Mouse (Mus musculus): ENCODE data around the gene Slc47a2. TPM values are rescaled to one million over a fixed set of nuclear protein-coding genes. Genes with fewer than 3 reads are reported as not detected.
A peak's percentile ranks its signal among the peaks of the same experiment; 100 is the strongest.
"Not testable (repeated sequence)": the region's sequence is repeated elsewhere in the genome, so short reads cannot be mapped to it uniquely, and the experiment has no call there.

The Slc47a2 gene
- polyA plus RNA-seq, 1 experiment from 2014 or later: not detected

DNA sequence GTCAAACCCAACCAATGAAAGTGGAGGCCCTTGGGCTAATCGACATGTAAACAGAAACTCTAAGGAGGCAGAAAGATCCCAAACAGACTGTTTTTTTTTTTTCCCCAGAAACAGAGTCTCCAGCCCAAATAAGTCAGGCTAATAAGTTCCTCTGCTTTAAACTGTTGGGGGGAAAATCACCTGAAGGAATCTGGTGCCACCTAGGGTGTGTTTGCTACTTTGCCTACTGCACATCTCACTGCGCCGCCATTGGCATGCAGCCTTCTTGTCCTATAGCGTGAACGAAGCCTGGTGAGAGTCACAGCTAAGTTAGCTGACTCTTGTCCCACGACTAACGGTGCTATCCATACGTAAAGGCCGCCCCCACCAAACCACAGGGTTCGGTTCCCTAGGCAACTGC is 5.1 kb downstream of the Slc47a2 start:
- Histone ChIP-seq H3K9ac (no peak overlapping the region), H3K4me3 (no peak overlapping the region), H3K36me3 (no peaks in the 10 kb centered on the region), H3K27ac (replicated peaks) (no peak overlapping the region), H3K4me2 (no peak overlapping the region), H3K9me3 (no peaks in the 10 kb centered on the region), H3K27me3 (peaks cover 23% of the 10 kb centered on the region), H3K4me1 (replicated peaks) (peaks cover 11% of the 10 kb centered on the region)
- WGBS: 81% methylated on average over 10 of the region's 10 CpGs
- ATAC-seq (ENCODE audit: low read depth): no peak

DNA sequence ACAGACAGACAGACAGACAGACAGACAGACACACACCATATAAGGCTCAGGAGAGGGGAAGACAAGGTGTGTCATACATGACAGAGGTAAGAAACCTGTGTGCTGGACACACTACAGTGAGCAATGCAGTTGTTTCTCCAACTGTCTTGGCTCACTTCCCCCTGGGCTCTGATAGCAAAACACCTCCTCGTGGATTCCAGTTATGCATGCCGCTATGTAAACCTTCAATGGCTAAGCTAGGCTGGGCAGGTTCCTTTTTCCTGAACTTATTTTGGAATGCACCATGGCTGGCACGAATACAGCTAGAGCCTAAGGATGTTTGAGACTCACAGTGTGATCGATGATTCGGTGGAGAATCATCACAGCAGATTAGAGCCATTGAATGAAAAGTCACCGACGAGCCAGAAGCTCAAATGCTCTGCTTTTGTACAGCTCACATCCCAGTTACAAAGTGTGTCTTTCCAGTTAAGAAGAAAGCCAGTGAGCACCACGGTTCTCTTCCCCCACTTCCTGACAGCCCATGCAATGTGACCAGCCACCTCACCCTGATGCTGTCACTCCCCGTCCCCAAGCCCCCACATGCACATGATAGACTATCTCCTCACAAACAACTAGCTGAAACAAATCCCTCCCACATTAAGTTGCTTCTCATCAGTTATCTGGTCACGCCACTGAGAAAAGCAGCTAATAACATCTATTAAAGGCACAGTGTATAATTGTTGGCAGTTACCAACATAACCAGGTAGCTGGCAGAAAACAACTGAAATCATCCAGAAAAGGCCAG is 21.6 kb downstream of the Slc47a2 start:
- Histone ChIP-seq H3K36me3 (no peaks in the 10 kb centered on the region), H3K9ac (no peak overlapping the region), H3K27ac (replicated peaks) (no peak overlapping the region), H3K9me3 (no peaks in the 10 kb centered on the region), H3K4me3 (no peak overlapping the region), H3K4me2 (no peak overlapping the region), H3K27me3 (no peaks in the 10 kb centered on the region), H3K4me1 (replicated peaks) (no peaks in the 10 kb centered on the region)
- ATAC-seq (ENCODE audit: low read depth): no peak
- WGBS: 77% methylated on average over 10 of the region's 10 CpGs

GRCm38 (mm10) chr11:61319923-61320567 is 22.6 kb downstream of the Slc47a2 start:
- Histone ChIP-seq H3K4me3 (no peak overlapping the region), H3K9ac (no peak overlapping the region), H3K9me3 (no peaks in the 10 kb centered on the region), H3K4me2 (no peak overlapping the region), H3K4me1 (replicated peaks) (no peaks in the 10 kb centered on the region), H3K27ac (replicated peaks) (no peak overlapping the region), H3K27me3 (no peaks in the 10 kb centered on the region), H3K36me3 (no peaks in the 10 kb centered on the region)
- no peak for ATAC-seq (ENCODE audit: low read depth)
- 69% methylated on average over 3 of the region's 3 CpGs for WGBS

- H3K27ac ChIP-seq (replicated peaks): no peak overlapping the region
- H3K4me3 ChIP-seq: no peak overlapping the region
- H3K4me2 ChIP-seq: no peak overlapping the region
- H3K9ac ChIP-seq: no peak overlapping the region
- H3K9me3 ChIP-seq: no peaks in the 10 kb centered on the region
- no peaks in the 10 kb centered on the region for H3K36me3 ChIP-seq
- H3K27me3 ChIP-seq: no peaks in the 10 kb centered on the region
- no peaks in the 10 kb centered on the region for H3K4me1 ChIP-seq (replicated peaks)
- 56% methylated on average over 12 of the region's 12 CpGs for WGBS
- no peak for ATAC-seq (ENCODE audit: low read depth)
These were observed 23.3 kb downstream of the Slc47a2 start for GRCm38 (mm10) chr11:61319233-61319922.

GRCm38 (mm10) chr11:61316864-61317263 is 25.8 kb downstream of the Slc47a2 start:
- Histone ChIP-seq H3K4me1 (replicated peaks) (no peaks in the 10 kb centered on the region), H3K27me3 (no peaks in the 10 kb centered on the region), H3K36me3 (no peaks in the 10 kb centered on the region), H3K4me2 (no peak overlapping the region), H3K4me3 (no peak overlapping the region), H3K27ac (replicated peaks) (no peak overlapping the region), H3K9me3 (no peaks in the 10 kb centered on the region), H3K9ac (no peak overlapping the region)
- WGBS: 70% methylated on average over 2 of the region's 2 CpGs
- ATAC-seq (ENCODE audit: low read depth): no peak

DNA sequence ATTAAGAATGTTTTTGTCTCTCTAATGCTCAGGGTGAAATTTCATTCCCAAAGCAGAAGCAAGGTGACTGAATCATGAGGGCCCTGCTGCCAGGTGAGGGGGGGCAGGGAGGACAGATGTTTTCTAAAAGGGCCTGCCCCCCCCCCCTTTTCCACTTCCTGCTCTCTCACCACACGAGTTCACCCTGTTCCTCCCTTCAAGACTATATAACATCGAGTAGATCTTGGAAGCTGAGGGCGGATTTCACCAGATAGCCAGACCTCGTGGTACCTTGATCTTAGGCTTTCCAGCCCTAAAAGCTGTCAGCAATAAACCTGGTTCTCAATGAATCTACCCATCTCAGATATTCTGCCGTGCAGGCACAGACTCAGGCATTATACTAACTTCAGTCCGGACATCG is 32.3 kb downstream of the Slc47a2 start:
- Histone ChIP-seq H3K27me3 (no peaks in the 10 kb centered on the region), H3K27ac (replicated peaks) (no peak overlapping the region), H3K4me2 (no peak overlapping the region), H3K4me1 (replicated peaks) (no peaks in the 10 kb centered on the region), H3K36me3 (no peaks in the 10 kb centered on the region), H3K4me3 (no peak overlapping the region), H3K9me3 (peaks cover 6% of the 10 kb centered on the region; the same call in 1 of the 2 replicates), H3K9ac (no peak overlapping the region)
- WGBS: 77% methylated on average over 7 of the region's 7 CpGs
- ATAC-seq (ENCODE audit: low read depth): no peak

DNA sequence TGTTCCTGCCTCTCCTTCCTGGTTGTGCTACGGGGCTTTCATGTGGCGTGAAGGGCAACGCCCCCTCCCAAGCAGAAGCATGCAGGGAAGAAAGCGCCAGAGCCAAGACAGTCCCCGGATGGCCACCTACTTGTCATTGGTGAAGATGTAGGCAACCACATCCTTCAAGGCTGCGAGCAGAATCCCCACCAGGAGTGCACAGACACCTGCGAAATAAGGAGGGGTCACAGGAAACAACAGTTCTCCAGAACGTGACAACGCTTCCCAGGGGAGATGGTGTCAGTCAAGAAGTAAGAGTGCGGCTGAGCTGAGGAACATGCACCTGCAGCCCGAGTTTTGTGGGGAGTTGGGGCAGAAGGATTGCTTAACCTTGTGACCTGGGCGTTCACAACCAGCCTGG is 32.8 kb downstream of the Slc47a2 start:
- no peak overlapping the region for H3K9ac ChIP-seq
- H3K27ac ChIP-seq (replicated peaks): no peak overlapping the region
- no peaks in the 10 kb centered on the region for H3K36me3 ChIP-seq
- no peak overlapping the region for H3K4me3 ChIP-seq
- no peak overlapping the region for H3K4me2 ChIP-seq
- H3K27me3 ChIP-seq: no peaks in the 10 kb centered on the region
- peaks cover 6% of the 10 kb centered on the region; the same call in 1 of the 2 replicates for H3K9me3 ChIP-seq
- ATAC-seq (ENCODE audit: low read depth): no peak
- H3K4me1 ChIP-seq (replicated peaks): no peaks in the 10 kb centered on the region
- WGBS: 70% methylated on average over 12 of the region's 12 CpGs

- H3K4me2 ChIP-seq: no peak overlapping the region
- WGBS: 37% methylated on average over 7 of the region's 7 CpGs
- H3K9me3 ChIP-seq: peaks cover 6% of the 10 kb centered on the region; the same call in 1 of the 2 replicates
- no peaks in the 10 kb centered on the region for H3K4me1 ChIP-seq (replicated peaks)
- no peaks in the 10 kb centered on the region for H3K36me3 ChIP-seq
- H3K27me3 ChIP-seq: no peaks in the 10 kb centered on the region
- no peak overlapping the region for H3K9ac ChIP-seq
- ATAC-seq (ENCODE audit: low read depth): no peak
- no peak overlapping the region for H3K4me3 ChIP-seq
- H3K27ac ChIP-seq (replicated peaks): no peak overlapping the region
These were observed 34.9 kb downstream of the Slc47a2 start for GRCm38 (mm10) chr11:61307795-61308194.

DNA sequence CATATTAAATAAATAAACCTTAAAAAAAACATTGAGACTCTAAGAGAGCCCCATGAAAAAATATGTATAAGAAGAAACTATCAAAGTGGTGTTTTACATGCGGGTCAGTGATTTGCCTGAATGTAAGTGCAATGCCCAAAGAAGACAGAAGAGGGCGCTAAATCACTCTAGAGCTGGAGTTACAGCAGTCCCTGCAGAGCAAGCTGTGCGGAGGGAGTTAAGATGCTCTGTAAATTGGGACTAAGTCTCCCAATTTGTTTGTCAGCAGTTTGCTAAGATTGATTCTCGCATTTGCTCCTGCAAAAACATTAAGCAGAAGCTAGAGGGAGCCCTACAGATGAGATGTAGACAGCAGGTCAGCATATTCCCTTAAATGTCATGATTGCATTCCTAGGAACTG is 37.3 kb downstream of the Slc47a2 start:
- Histone ChIP-seq H3K27me3 (no peaks in the 10 kb centered on the region), H3K4me2 (no peak overlapping the region), H3K4me3 (no peak overlapping the region), H3K9ac (no peak overlapping the region), H3K36me3 (no peaks in the 10 kb centered on the region), H3K9me3 (peaks cover 6% of the 10 kb centered on the region; the same call in 1 of the 2 replicates), H3K27ac (replicated peaks) (no peak overlapping the region), H3K4me1 (replicated peaks) (no peaks in the 10 kb centered on the region; the same call in 1 of the 2 replicates)
- ATAC-seq (ENCODE audit: low read depth): no peak
- WGBS: 76% methylated on average over 4 of the region's 4 CpGs

DNA sequence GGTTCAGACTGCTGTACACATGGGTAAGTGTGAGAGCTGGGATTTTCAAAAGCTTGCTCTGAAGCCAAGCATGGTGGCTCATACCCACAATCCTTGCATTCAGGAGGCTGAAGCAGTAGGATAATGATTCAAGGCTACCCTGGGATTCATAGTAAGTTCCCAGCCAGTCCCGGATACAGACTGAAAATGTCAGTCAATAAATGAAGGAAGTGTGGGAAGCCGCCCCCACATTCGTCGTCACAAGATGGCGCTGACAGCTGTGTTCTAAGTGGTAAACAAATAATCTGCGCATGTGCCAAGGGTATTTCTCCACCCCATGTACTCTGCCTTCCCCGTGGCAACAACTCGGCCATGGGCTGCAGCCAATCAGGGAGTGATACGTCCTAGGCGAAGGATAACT is 38.1 kb downstream of the Slc47a2 start:
- ATAC-seq (ENCODE audit: low read depth); H3K27me3 ChIP-seq: not testable (repeated sequence)
- WGBS: 93% methylated on average over 6 of the region's 10 CpGs

DNA sequence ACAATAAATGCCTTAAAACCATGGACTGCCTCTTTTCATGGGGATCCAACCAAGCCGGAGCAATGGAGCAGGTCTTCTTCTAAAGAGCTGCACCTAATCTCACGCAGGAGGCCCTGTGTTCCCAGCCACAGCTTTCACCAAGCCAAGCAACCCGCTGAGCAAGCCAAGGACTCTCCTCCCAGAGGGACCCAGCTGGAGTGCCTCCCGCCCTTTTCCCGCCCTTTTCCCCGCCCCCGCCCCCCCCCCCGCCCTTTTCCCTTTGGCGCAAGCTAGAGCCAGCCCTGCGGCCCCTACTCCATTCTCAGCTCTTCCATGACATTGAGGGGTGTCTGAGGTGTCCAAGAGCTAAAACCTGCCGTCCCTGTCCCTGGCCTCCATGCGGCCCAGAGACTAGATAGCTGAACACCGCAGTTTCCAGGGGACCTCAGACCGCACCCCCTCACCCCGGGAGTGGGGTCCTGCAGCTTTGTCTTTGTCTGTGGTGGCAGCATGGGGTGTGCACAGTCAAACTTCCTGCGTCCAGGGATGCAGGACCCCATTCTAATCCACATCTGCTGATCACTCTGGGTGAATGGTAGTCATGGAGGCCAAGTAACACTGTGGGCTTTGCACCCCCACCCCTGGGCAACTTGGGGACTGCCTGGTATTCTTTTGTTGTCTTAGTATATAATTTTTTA is 41.8 kb downstream of the Slc47a2 start:
- Histone ChIP-seq H3K4me1 (replicated peaks) (no peaks in the 10 kb centered on the region; the same call in 1 of the 2 replicates), H3K9me3 (peaks cover 6% of the 10 kb centered on the region; the same call in 1 of the 2 replicates), H3K9ac (no peak overlapping the region), H3K27me3 (no peaks in the 10 kb centered on the region), H3K4me3 (no peak overlapping the region), H3K27ac (replicated peaks) (no peak overlapping the region), H3K36me3 (no peaks in the 10 kb centered on the region), H3K4me2 (peak overlapping the region; percentile 25)
- WGBS: 30% methylated on average over 13 of the region's 16 CpGs
- ATAC-seq (ENCODE audit: low read depth): no peak

More for the DNA sequence above, 38.1 kb downstream of the Slc47a2 start:
- not testable (repeated sequence) for H3K9me3 ChIP-seq; H3K4me2 ChIP-seq; H3K27ac ChIP-seq (replicated peaks); H3K36me3 ChIP-seq; H3K4me3 ChIP-seq; H3K9ac ChIP-seq; H3K4me1 ChIP-seq (replicated peaks)

GRCm38 (mm10) chr11:61300205-61300604 is 42.5 kb downstream of the Slc47a2 start:
- ATAC-seq (ENCODE audit: low read depth): no peak
- H3K27ac ChIP-seq (replicated peaks): no peak overlapping the region
- H3K9ac ChIP-seq: no peak overlapping the region
- 56% methylated on average over 3 of the region's 3 CpGs for WGBS
- no peak overlapping the region for H3K4me3 ChIP-seq
- H3K36me3 ChIP-seq: no peaks in the 10 kb centered on the region
- no peaks in the 10 kb centered on the region for H3K9me3 ChIP-seq
- no peaks in the 10 kb centered on the region for H3K27me3 ChIP-seq
- no peak overlapping the region for H3K4me2 ChIP-seq
- H3K4me1 ChIP-seq (replicated peaks): no peaks in the 10 kb centered on the region; the same call in 1 of the 2 replicates

Data from neural tube, embryonic 13.5 days (tissue).